Mouse (Mus musculus): ENCODE data around the gene Nhej1. TPM values are rescaled to one million over a fixed set of nuclear protein-coding genes. Genes with fewer than 3 reads are reported as not detected.

Gene Nhej1
- polyA plus RNA-seq, 1 experiment from 2014 or later = 11.1 TPM

DNA sequence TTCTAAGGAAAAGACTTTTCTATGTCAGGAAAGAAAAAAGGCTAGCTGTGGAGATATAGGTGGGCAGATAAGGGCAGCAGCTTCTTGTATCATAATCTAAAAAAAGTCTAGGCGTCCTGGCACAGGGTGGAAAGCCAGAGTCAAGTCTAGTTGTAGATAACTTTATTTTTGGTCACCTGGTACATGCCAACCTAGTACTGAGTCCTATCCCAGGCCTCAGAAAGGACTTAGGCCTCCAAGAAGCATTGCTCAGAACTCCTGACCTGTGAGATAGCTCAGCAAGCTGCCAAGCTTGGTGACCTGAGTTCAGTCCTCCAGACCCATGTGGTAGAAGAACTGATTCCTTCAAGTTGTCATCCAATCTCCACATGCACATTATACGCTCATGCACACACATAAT is 76.4 kb downstream of the Nhej1 start:
- Histone ChIP-seq H3K9me3 (no peaks in the 10 kb centered on the region), H3K4me1 (no peaks in the 10 kb centered on the region), H3K4me3 (no peak overlapping the region), H3K36me3 (replicated peaks) (no peaks in the 10 kb centered on the region), H3K27me3 (replicated peaks; ENCODE audit: low read depth, poor library complexity, severe bottlenecking) (no peaks in the 10 kb centered on the region), H3K27ac (replicated peaks) (no peak overlapping the region)
- no peak for DNase-seq (ENCODE audit: low spot score)
- WGBS = 85% methylated on average over 2 of the region's 2 CpGs

DNA sequence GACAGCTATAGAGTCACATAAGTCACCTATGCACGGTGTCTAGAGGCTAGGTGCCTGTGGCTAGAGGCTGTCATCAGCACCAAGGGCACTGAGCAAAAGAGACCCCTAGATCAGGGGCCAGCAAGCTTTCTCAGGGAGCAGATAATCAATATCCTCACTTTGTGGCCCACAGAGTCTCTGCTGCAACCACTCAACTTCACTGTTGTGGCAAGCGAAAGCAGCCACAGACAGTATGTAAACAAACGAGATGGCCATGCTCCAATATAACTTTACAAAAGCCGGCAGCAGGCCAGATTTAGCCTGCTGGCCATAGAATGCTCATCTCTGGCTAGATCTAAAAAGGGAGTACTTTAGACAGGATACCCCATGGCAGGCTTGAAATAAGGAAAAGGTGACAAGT is 77.0 kb downstream of the Nhej1 start:
- Histone ChIP-seq H3K4me1 (no peaks in the 10 kb centered on the region), H3K4me3 (no peak overlapping the region), H3K9me3 (no peaks in the 10 kb centered on the region), H3K36me3 (replicated peaks) (no peaks in the 10 kb centered on the region), H3K27ac (replicated peaks) (no peak overlapping the region), H3K27me3 (replicated peaks; ENCODE audit: low read depth, poor library complexity, severe bottlenecking) (no peaks in the 10 kb centered on the region)
- no peak for DNase-seq (ENCODE audit: low spot score)
- 87% methylated on average over 4 of the region's 4 CpGs for WGBS

DNA sequence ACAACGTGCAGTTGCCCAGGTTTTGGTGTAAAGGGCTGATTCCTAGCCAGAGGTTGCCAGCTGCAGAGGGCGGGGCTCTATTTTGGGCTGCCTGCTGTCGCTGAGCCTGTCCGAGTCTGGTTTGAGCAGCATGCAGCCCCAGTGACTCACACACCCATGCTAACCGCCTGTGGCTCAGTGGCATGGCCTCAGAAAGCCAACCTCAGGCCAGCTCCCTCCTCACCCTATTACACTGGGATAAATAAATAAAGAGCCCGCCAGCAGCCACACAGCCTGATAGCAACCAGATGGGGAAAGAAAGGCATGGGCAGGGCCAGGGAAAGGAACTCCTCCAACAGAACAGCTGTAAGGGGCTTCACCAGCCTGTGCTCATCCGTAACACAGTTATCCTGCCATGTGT is 84.6 kb downstream of the Nhej1 start:
- Histone ChIP-seq H3K4me3 (no peak overlapping the region), H3K4me1 (peaks cover 21% of the 10 kb centered on the region), H3K9me3 (no peaks in the 10 kb centered on the region), H3K27me3 (replicated peaks; ENCODE audit: low read depth, poor library complexity, severe bottlenecking) (no peaks in the 10 kb centered on the region), H3K27ac (replicated peaks) (peak overlapping the region; percentile 0; the same call in 1 of the 2 replicates), H3K36me3 (replicated peaks) (no peaks in the 10 kb centered on the region)
- DNase-seq (ENCODE audit: low spot score) = peak; percentile 66
- 33% methylated on average over 7 of the region's 7 CpGs for WGBS

DNA sequence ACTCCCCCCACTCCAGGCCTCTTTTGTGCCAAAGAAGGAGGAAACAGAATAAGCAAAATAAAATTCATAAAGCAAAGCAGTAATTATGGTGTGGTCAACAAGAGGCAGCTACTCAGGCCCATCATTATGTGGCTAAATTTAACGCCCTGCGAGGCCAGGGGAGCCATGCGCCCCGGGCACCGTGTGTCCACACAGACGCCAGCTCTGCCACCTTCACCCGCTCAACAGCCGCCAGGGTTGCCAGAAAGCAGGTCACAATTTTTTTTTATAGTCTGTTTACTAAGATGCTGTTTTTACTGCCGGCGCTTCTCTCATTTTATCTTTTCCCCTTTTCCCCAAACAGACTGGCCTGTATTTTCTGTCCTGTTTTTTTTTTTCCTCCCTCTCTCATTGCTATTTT is 93.0 kb downstream of the Nhej1 start:
- DNase-seq (ENCODE audit: low spot score) = no peak
- WGBS = 94% methylated on average over 10 of the region's 10 CpGs
- H3K27me3 ChIP-seq (replicated peaks; ENCODE audit: low read depth, poor library complexity, severe bottlenecking) = no peaks in the 10 kb centered on the region

DNA sequence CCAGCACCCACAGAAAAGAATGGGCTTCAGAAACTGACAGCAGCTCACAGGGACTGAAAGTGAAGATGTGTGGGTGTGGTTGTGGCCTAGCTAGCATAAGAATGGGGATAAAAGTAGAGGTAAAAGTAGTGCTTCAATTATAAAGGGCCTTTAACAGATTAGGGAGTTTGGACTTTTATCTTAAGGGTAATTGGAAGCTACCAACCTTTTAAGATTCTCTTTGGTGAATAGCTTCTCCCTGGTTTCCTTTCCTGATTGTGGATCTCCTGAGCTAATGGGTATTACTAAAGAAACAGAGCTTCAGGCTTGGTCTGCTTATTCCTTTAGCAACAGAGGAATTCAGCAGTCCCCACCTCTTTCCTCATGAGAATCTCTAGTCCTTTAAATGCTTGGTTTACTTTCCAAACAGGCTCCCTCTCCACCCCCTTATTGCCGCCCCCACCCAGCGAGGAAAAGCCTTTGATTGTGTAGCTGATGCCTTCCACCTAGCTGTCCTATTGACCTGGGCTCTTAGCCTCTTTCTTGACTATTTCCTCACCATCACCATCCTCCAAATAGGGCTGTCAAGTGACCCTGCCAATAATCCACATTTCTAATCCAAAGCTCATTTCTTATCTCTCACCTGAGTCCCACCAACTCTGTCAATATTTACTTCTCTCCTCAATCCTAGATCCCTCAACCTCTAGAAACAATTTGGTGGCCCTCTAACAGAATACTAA is 97.8 kb downstream of the Nhej1 start:
- no peak for DNase-seq (ENCODE audit: low spot score)
- H3K36me3 ChIP-seq (replicated peaks) = no peaks in the 10 kb centered on the region
- WGBS = 58% methylated on average over 2 of the region's 2 CpGs
- H3K4me3 ChIP-seq = no peak overlapping the region
- no peak overlapping the region for H3K27ac ChIP-seq (replicated peaks)
- no peaks in the 10 kb centered on the region for H3K9me3 ChIP-seq
- no peaks in the 10 kb centered on the region for H3K27me3 ChIP-seq (replicated peaks; ENCODE audit: low read depth, poor library complexity, severe bottlenecking)
- no peaks in the 10 kb centered on the region for H3K4me1 ChIP-seq

More for the DNA sequence above, 93.0 kb downstream of the Nhej1 start:
- Histone ChIP-seq H3K4me3 (no peak overlapping the region), H3K27ac (replicated peaks) (no peak overlapping the region), H3K36me3 (replicated peaks) (no peaks in the 10 kb centered on the region), H3K4me1 (no peaks in the 10 kb centered on the region), H3K9me3 (no peaks in the 10 kb centered on the region)

DNA sequence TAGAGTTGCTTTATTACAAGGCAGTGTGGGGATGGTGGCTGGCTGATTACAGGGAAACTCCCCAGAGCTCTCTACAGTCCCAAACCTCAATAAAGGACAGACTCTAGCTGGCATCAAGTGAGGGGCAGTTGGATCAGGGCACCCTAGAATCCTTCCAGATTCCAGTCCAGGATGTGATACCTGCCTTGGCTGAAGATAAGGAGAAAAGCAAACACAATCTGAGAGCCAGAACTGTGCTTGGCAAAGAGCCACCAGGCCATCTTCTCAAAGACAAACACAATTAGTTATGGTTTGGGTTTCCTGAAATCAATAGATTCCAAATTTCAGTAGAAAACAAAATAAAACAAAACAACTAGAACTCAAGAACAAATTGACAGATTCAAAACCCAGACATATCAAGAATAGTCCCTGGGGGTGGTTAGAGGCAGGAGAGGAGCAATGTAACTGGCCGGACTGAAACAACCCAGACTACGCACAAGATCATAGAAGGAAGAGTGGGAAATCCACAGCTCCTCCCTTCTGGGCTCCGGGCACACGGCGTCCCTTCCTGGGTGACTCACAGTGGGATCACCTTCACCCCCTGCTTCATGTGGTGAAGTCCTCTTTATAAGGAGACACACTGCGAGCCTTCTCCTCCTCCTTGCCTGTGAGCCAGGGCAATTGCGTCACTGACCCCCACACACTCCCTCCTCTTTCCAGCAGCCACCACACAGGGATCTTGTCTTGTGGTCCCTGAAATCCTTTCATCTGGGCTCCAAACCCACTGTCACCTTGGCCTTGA is 100.4 kb downstream of the Nhej1 start:
- no peaks in the 10 kb centered on the region for H3K27me3 ChIP-seq (replicated peaks; ENCODE audit: low read depth, poor library complexity, severe bottlenecking)
- no peak for DNase-seq (ENCODE audit: low spot score)
- H3K9me3 ChIP-seq = no peaks in the 10 kb centered on the region
- no peaks in the 10 kb centered on the region for H3K36me3 ChIP-seq (replicated peaks)
- no peak overlapping the region for H3K4me3 ChIP-seq
- no peaks in the 10 kb centered on the region for H3K4me1 ChIP-seq
- 87% methylated on average over 7 of the region's 7 CpGs for WGBS
- no peak overlapping the region for H3K27ac ChIP-seq (replicated peaks)

DNA sequence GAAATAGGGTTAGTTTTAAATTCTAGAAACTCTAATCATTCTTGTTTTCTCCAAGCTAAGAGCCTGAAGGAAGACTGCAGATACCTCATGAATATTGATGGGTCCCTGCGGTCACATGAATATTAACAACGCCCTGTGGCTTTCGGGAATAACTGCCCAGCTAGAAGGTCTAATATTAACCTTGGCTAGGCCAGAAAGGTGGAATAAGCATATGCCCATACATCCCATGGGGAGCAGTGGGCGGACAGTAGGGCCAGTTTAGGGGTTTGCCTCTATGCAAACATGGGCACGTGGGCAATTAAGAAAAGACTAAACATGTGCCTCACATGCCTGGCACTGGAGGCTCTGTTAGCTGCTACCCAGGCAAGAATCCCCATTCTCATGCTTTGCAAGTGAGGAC is 102.8 kb downstream of the Nhej1 start:
- DNase-seq (ENCODE audit: low spot score) = no peak
- H3K27ac ChIP-seq (replicated peaks) = no peak overlapping the region
- H3K9me3 ChIP-seq = no peaks in the 10 kb centered on the region
- H3K4me3 ChIP-seq = no peak overlapping the region
- 72% methylated on average over 5 of the region's 5 CpGs for WGBS
- H3K4me1 ChIP-seq = no peaks in the 10 kb centered on the region
- H3K27me3 ChIP-seq (replicated peaks; ENCODE audit: low read depth, poor library complexity, severe bottlenecking) = no peaks in the 10 kb centered on the region
- no peaks in the 10 kb centered on the region for H3K36me3 ChIP-seq (replicated peaks)

DNA sequence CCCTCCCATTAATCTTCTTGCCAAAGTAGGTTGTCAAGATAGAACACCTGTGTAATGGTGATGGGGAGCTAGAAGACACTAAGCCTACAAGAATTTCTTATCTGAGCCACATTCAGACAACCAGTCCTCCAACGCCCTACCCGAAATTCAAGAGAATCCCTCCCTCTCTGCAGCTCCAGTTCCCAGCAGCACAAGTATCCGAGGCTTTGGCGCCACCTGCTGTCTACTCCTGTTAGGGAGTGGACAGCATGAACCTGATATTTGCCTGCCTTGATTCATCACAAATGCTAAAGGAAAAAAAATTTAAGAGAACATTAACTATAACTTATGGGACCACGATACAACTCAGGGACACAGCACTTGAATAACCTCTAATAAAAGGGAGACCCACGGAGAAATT is 108.2 kb downstream of the Nhej1 start:
- 5% methylated on average over 6 of the region's 6 CpGs for WGBS
- Histone ChIP-seq H3K27ac (replicated peaks) (no peak overlapping the region), H3K36me3 (replicated peaks) (no peaks in the 10 kb centered on the region), H3K27me3 (replicated peaks; ENCODE audit: low read depth, poor library complexity, severe bottlenecking) (peaks cover 20% of the 10 kb centered on the region), H3K4me3 (no peak overlapping the region), H3K9me3 (no peaks in the 10 kb centered on the region), H3K4me1 (peaks cover 30% of the 10 kb centered on the region)
- DNase-seq (ENCODE audit: low spot score) = peak; percentile 85

DNA sequence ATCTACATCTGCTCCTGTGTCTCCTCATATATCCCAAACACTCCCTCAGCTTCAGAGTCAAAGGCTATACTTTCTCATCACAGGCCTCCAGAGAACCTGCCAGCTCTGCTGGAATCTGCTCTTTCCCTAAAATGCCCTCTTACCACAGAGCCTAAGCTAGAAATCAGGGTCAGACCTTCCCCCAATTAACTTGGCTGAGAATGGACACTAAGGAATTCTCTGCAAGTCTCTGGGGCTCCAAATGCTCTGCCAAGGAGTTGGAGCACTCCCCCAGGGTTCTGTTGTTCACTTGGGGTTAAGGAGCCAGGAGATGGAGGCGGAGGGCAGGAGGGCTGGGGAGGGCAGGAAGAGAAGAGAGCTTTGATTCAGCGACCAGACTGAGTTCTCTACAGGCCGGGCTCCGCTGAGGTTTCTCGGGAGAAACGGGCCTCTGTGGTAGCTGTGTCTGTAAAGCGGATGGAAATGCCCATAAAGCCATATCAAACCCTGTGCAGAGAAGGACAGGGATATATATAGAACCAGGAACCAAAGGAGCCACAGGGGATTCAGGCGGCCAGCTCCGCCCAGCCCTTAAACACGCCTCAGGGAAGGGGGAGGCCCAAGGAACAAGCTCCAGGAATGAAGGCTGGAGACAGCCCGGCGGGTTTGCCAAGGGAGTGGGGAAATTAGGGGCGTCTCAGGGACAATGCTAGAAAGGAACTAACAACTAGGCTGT is 109.3 kb downstream of the Nhej1 start:
- Histone ChIP-seq H3K27me3 (replicated peaks; ENCODE audit: low read depth, poor library complexity, severe bottlenecking) (peaks cover 20% of the 10 kb centered on the region), H3K4me1 (peaks cover 30% of the 10 kb centered on the region), H3K9me3 (no peaks in the 10 kb centered on the region), H3K36me3 (replicated peaks) (no peaks in the 10 kb centered on the region), H3K4me3 (0 out of 2 replicates have a peak overlapping the region, but pooled peaks have one; percentile 16), H3K27ac (replicated peaks) (no peak overlapping the region)
- 20% methylated on average over 13 of the region's 13 CpGs for WGBS
- peak; percentile 21 for DNase-seq (ENCODE audit: low spot score)

DNA sequence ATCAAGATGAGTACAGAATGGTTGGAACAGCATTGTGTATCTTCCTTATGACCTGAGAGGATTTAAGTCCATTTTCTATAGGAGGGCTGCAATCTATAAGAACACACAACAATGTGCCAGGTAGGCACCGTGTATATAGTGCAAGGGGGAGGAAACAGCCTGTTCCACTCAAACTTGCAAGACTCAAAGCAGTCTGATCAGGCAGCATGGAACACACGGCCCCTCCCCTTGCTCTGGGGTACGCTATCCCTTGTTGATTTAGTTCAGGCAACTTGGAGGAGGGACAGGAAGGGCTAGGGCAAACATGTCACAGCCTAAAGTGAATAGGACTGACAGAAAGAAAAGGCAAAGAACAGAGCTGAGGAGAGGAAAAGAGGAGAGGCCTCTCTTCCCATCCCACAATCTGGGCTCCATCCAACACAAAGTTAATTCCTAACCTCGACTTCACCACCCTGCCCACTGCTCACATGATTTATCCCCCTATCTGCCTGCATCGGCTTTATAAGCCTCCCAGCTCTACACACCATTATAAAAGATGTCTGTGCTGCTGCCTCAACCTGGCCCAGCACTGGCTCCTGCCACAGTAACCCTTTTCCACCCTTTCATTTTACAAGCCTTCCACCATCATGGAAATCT is 110.7 kb downstream of the Nhej1 start:
- no peak for DNase-seq (ENCODE audit: low spot score)
- Histone ChIP-seq H3K4me1 (peaks cover 30% of the 10 kb centered on the region), H3K4me3 (no peak overlapping the region), H3K36me3 (replicated peaks) (no peaks in the 10 kb centered on the region), H3K27ac (replicated peaks) (no peak overlapping the region), H3K9me3 (no peaks in the 10 kb centered on the region), H3K27me3 (replicated peaks; ENCODE audit: low read depth, poor library complexity, severe bottlenecking) (peaks cover 20% of the 10 kb centered on the region)
- 37% methylated on average over 5 of the region's 5 CpGs for WGBS

DNA sequence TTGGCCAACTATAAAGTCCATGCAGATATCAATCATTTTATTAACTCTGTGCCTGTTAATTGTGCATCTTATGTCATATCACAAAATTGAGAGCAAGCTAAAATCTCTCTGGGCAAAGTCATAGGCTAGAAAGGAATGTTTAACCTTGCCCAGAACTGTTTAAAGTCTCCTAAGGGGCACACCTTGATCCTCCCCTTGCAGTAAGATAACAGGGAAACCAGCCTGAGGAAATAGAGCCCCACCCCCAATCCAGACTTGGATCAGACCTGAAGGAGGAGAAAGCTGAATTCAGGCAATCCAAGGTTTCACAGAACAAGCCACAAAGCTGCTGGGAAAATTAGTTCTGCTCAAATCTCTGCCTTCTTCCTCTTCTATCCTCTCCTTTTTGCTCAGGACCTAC is 114.2 kb downstream of the Nhej1 start:
- peaks cover 25% of the 10 kb centered on the region for H3K4me1 ChIP-seq
- H3K9me3 ChIP-seq = no peaks in the 10 kb centered on the region
- no peaks in the 10 kb centered on the region for H3K36me3 ChIP-seq (replicated peaks)
- no peak overlapping the region for H3K27ac ChIP-seq (replicated peaks)
- DNase-seq (ENCODE audit: low spot score) = no peak
- no peak overlapping the region for H3K4me3 ChIP-seq
- H3K27me3 ChIP-seq (replicated peaks; ENCODE audit: low read depth, poor library complexity, severe bottlenecking) = peaks cover 8% of the 10 kb centered on the region

DNA sequence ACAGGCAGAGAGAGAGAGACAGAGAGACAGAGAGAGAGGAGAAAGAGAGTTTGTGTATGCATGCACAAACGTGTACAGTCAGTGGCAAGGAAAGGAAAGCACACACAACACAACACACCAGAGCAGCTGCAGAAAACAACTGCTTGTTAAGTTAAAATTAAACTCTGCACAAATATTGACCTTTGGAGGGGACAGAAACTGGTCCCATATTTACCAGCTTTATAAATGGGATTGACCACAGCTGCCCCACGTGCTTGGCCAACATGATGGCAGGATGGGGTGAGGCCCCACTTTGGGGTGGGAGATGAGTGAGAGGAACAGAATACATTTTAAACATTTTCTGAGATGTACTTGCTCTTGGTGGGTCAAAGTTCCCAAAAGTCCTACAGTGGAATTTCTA is 114.8 kb downstream of the Nhej1 start:
- H3K27me3 ChIP-seq (replicated peaks; ENCODE audit: low read depth, poor library complexity, severe bottlenecking) = 0 out of 2 replicates have a peak, but pooled peaks cover 4% of the 10 kb centered on the region
- H3K9me3 ChIP-seq = no peaks in the 10 kb centered on the region
- DNase-seq (ENCODE audit: low spot score) = no peak
- WGBS = 75% methylated on average over 2 of the region's 2 CpGs
- no peak overlapping the region for H3K27ac ChIP-seq (replicated peaks)
- H3K4me1 ChIP-seq = peaks cover 19% of the 10 kb centered on the region
- H3K4me3 ChIP-seq = no peak overlapping the region
- no peaks in the 10 kb centered on the region for H3K36me3 ChIP-seq (replicated peaks)
